10 mouse cellular contexts compared by ENCODE assay signal in genomic region chr1:162039808-162040207, GRCm38 (mm10).
DNase-seq lines count a peak whose midpoint lies in the region; ATAC-seq and TF ChIP-seq lines count a peak whose summit lies in the region.
"Had no signal": no experiment of that assay in that cellular context is flagged by ENCODE, and none has a peak within 500 bp of the region (broad histone marks: within the 10 kb centered on the region; RNA-seq: fewer than 3 reads in every experiment).

No protein-coding gene starts in this region.

- 44% methylated on average over 7 of the region's 7 CpGs for WGBS in lung, embryonic 14.5 days
- WGBS in embryonic facial prominence, embryonic 14.5 days, result 49% methylated on average over 7 of the region's 7 CpGs
- 39% methylated on average over 7 of the region's 7 CpGs for WGBS in kidney, adult 2 months
- 60% methylated on average over 7 of the region's 7 CpGs for WGBS in small intestine, adult 2 months

- no peak overlapping the region for H3K4me3 ChIP-seq in lung, embryonic 14.5 days (ENCODE audit: low read depth, low read length)
- H3K4me3 ChIP-seq in embryonic facial prominence, embryonic 14.5 days (ENCODE audit: low read depth, low read length), result no peak overlapping the region
- no peak overlapping the region for H3K4me3 ChIP-seq in kidney, adult 2 months (ENCODE audit: insufficient read depth, low read depth, low read length)
- H3K4me3 ChIP-seq in small intestine, adult 2 months (ENCODE audit: low read depth, low read length), result no peak overlapping the region

- H3K36me3 ChIP-seq in lung, embryonic 14.5 days (ENCODE audit: insufficient read depth), result no peaks in the 10 kb centered on the region
- no peaks in the 10 kb centered on the region for H3K36me3 ChIP-seq in embryonic facial prominence, embryonic 14.5 days (ENCODE audit: control insufficient read depth, insufficient read depth, low read length)
- H3K36me3 ChIP-seq in kidney, adult 2 months (ENCODE audit: control insufficient read depth, insufficient read depth, low read length), result no peaks in the 10 kb centered on the region
- no peaks in the 10 kb centered on the region for H3K36me3 ChIP-seq in small intestine, adult 2 months (ENCODE audit: control insufficient read depth, insufficient read depth, low read length)

- no peaks in the 10 kb centered on the region for H3K27me3 ChIP-seq in lung, embryonic 14.5 days (ENCODE audit: insufficient read depth, low read length)
- H3K27me3 ChIP-seq in embryonic facial prominence, embryonic 14.5 days (replicated peaks; ENCODE audit: control insufficient read depth, insufficient read depth, low read length), result no peaks in the 10 kb centered on the region
- H3K27me3 ChIP-seq in kidney, adult 2 months (replicated peaks; ENCODE audit: control insufficient read depth, insufficient read depth, low read length), result no peaks in the 10 kb centered on the region
- no peaks in the 10 kb centered on the region for H3K27me3 ChIP-seq in small intestine, adult 2 months (ENCODE audit: control insufficient read depth, insufficient read depth, low read length)

- TF ChIP-seq POLR2A in kidney, adult 2 months (IDR thresholded peaks at IDR 0.05; ENCODE audit: low read depth, low read length), result no peak
- no peak for TF ChIP-seq POLR2A in small intestine, adult 2 months (IDR thresholded peaks at IDR 0.05; ENCODE audit: low read depth, low read length)

- ATAC-seq in lung, embryonic 14.5 days (ENCODE audit: insufficient read depth), result no peak
- no peak for ATAC-seq in embryonic facial prominence, embryonic 14.5 days (ENCODE audit: low read depth)

- H3K9me3 ChIP-seq in lung, embryonic 14.5 days (ENCODE audit: low read depth, low read length), result no peaks in the 10 kb centered on the region
- H3K9me3 ChIP-seq in embryonic facial prominence, embryonic 14.5 days (ENCODE audit: control insufficient read depth, low read length), result no peaks in the 10 kb centered on the region

- no peak for TF ChIP-seq CTCF in lung, embryonic 14.5 days (IDR thresholded peaks at IDR 0.05; ENCODE audit: low read depth)
- TF ChIP-seq CTCF in kidney, adult 2 months (conservative IDR thresholded peaks at IDR 0.05; ENCODE audit: insufficient read depth, insufficient read length, low read depth, low read length), result no peak
- no peak for TF ChIP-seq CTCF in small intestine, adult 2 months (IDR thresholded peaks at IDR 0.05; ENCODE audit: extremely low read depth, insufficient read length, insufficient replicate concordance, low read depth, low read length)

- no peak overlapping the region for H3K4me2 ChIP-seq in lung, embryonic 14.5 days
- no peak overlapping the region for H3K4me2 ChIP-seq in embryonic facial prominence, embryonic 14.5 days (ENCODE audit: low read depth, low read length)

- H3K27ac ChIP-seq in lung, embryonic 14.5 days (ENCODE audit: low read depth), result peak overlapping the region; percentile 3; the same call in 1 of the 2 replicates
- H3K27ac ChIP-seq in embryonic facial prominence, embryonic 14.5 days (replicated peaks; ENCODE audit: low read depth, low read length), result peak overlapping the region; percentile 90
- peak overlapping the region; percentile 80 for H3K27ac ChIP-seq in kidney, adult 2 months (ENCODE audit: insufficient read depth, low read depth, low read length)
- peak overlapping the region; percentile 67 for H3K27ac ChIP-seq in small intestine, adult 2 months (ENCODE audit: insufficient read depth, low read depth, low read length)

- peaks cover 45% of the 10 kb centered on the region for H3K4me1 ChIP-seq in lung, embryonic 14.5 days (ENCODE audit: insufficient read depth)
- H3K4me1 ChIP-seq in embryonic facial prominence, embryonic 14.5 days (ENCODE audit: control insufficient read depth, insufficient read depth, low read length), result peaks cover 76% of the 10 kb centered on the region
- peaks cover 10% of the 10 kb centered on the region; the same call in 1 of the 2 replicates for H3K4me1 ChIP-seq in kidney, adult 2 months (ENCODE audit: control insufficient read depth, insufficient read depth, low read length)
- H3K4me1 ChIP-seq in small intestine, adult 2 months (ENCODE audit: control insufficient read depth, insufficient read depth, insufficient read length, low read length), result peaks cover 29% of the 10 kb centered on the region

- no peak overlapping the region for H3K9ac ChIP-seq in lung, embryonic 14.5 days
- H3K9ac ChIP-seq in embryonic facial prominence, embryonic 14.5 days (ENCODE audit: low read depth, low read length), result no peak overlapping the region

- DNase-seq in lung, embryonic 14.5 days, result peak; percentile 41
- DNase-seq in lung, postnatal 4 days, result no peak
- DNase-seq in embryonic facial prominence, embryonic 14.5 days (ENCODE audit: low spot score), result peak; percentile 56
- DNase-seq in kidney, adult 2 months, result peak; percentile 68
- DNase-seq in embryo, embryonic 11 days, result no peak
- DNase-seq in cerebellum, postnatal 36 days, result no peak
- no peak for DNase-seq in frontal cortex, postnatal 36 days (ENCODE audit: low spot score in 2 of 2)
- DNase-seq: cerebellum, adult 9-10 months; thymus, postnatal 4 days had no signal

Comparison
In these comparisons a context has a peak if more than half of its experiments do, and no peak if none do; other contexts are left out.
1. DNase-seq: peak in lung, embryonic 14.5 days (single experiment), embryonic facial prominence, embryonic 14.5 days (single experiment) and kidney, adult 2 months (single experiment); none in lung, postnatal 4 days (0 of 2), embryo, embryonic 11 days (single experiment), cerebellum, postnatal 36 days (0 of 2) and frontal cortex, postnatal 36 days (0 of 2).
2. H3K27ac ChIP-seq: peak in every context shown above with its lines; median percentile 90 in embryonic facial prominence, embryonic 14.5 days; 80 in kidney, adult 2 months; 67 in small intestine, adult 2 months; 3 in lung, embryonic 14.5 days.